Mouse (Mus musculus) thymus, postnatal 0 days (tissue): ENCODE results near the gene Foxl2. TPM values are rescaled to one million over a fixed set of nuclear protein-coding genes. Genes with fewer than 3 reads are reported as not detected.

ENCODE experiments used
- DNase-seq: peaks from one replicate; pipeline ENCODE4 v3.0.0-alpha.2; 2015; ENCODE audit warnings: low spot score
- polyA plus RNA-seq: library from polyadenylated mRNA; unstranded; fragments of >200 nt; fragmentation: Nextera tagmentation; extraction: Ambion mirVana; gene quantifications from 2 replicates; pipeline ENCODE4 v1.2.1, GENCODE M21; 2015

Foxl2 gene
- polyA plus RNA-seq, result not detected in 2 replicates

- no peak for DNase-seq
These were observed at the start of gene Foxl2 for GRCm38 (mm10) chr9:98955103-98955715. TSS of gene Foxl2 (plus strand) at chr9:98955288.

GRCm38 (mm10) chr9:98920629-98921523 is 34.2 kb upstream of the Foxl2 start:
- no peak for DNase-seq

GRCm38 (mm10) chr9:98923119-98923518 is 32.0 kb upstream of the Foxl2 start:
- DNase-seq, result no peak

GRCm38 (mm10) chr9:98924183-98924582 is 30.9 kb upstream of the Foxl2 start:
- DNase-seq, result no peak

- DNase-seq, result no peak
These were observed 25.6 kb upstream of the Foxl2 start for GRCm38 (mm10) chr9:98929496-98929895.

- no peak for DNase-seq
These were observed 22.2 kb upstream of the Foxl2 start for GRCm38 (mm10) chr9:98932931-98933330.

- no peak for DNase-seq
These were observed 19.7 kb upstream of the Foxl2 start for GRCm38 (mm10) chr9:98935190-98935909.

GRCm38 (mm10) chr9:98939290-98939689 is 15.8 kb upstream of the Foxl2 start:
- no peak for DNase-seq

- DNase-seq, result peak; percentile 16
These were observed 2.7 kb upstream of the Foxl2 start for GRCm38 (mm10) chr9:98952171-98953050.

GRCm38 (mm10) chr9:98953291-98953690 is 1.8 kb upstream of the Foxl2 start:
- no peak for DNase-seq

- DNase-seq, result no peak
These were observed 1.3 kb upstream of the Foxl2 start for GRCm38 (mm10) chr9:98953830-98954229.

GRCm38 (mm10) chr9:98954391-98955102 is 541 bp upstream of the Foxl2 start:
- DNase-seq, result no peak

- no peak for DNase-seq
These were observed 682 bp downstream of the Foxl2 start for GRCm38 (mm10) chr9:98955716-98956224.

GRCm38 (mm10) chr9:98956591-98957381 is 1.7 kb downstream of the Foxl2 start:
- no peak for DNase-seq

GRCm38 (mm10) chr9:98957751-98958351 is 2.8 kb downstream of the Foxl2 start:
- no peak for DNase-seq

- no peak for DNase-seq
These were observed 3.5 kb downstream of the Foxl2 start for GRCm38 (mm10) chr9:98958628-98959027.

- no peak for DNase-seq
These were observed 4.8 kb downstream of the Foxl2 start for GRCm38 (mm10) chr9:98959851-98960250.

- no peak for DNase-seq
These were observed 5.3 kb downstream of the Foxl2 start for GRCm38 (mm10) chr9:98960348-98960747.
